Mouse (Mus musculus): ENCODE results near the gene Slc35a1.
"Not testable (repeated sequence)": the region's sequence is repeated elsewhere in the genome, so short reads cannot be mapped to it uniquely, and the experiment has no call there.

Gene Slc35a1

DNA sequence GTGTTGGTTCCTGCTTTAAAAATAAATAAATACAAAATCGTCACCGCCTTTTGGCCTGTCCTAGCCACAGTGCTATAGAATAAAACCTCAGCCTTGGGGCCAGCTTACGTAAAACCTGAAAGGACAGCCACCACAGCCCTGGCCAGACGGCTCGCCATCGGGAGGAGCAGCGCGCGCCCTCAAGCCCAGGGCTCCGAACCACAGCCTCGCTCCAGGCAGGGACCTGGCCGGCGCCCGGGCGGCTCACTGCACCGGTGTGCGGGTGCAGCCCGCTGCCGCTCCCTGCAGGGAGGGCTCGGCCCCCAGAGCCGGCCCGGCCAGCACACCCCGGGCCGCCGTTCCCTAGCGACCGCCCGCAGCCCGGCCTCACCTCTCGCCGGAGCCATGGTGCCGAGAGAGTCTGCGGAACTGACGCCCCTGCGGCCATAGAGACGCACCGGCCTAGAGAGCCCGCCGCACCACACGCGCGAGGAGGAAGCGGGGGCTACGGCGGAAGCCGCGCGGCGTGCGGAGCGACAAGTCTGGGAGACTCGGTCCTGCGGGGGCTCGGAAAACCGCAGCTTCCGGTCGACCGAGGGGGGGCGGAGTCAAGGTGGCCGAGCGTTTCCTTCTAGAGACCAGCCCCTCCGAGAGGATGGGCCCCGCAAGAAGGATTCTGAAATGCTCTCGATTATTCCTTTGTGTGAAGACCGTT lies at the start of gene Slc35a1:
Slc35a1 (minus strand) TSS at position 565 of the 694 bp plus-strand sequence.
- DNase-seq = peak; percentile 90 to 92

GRCm38 (mm10) chr4:34734461-34734860 lies 47.2 kb upstream of the Slc35a1 start:
- no peak for DNase-seq

GRCm38 (mm10) chr4:34733415-34733814 lies 46.2 kb upstream of the Slc35a1 start:
- not testable (repeated sequence) for DNase-seq

GRCm38 (mm10) chr4:34729851-34730341 lies 42.7 kb upstream of the Slc35a1 start, which contains the start of gene Cfap206:
Cfap206 (minus strand) TSS chr4:34730206.
- DNase-seq = peak; percentile 15 to 32

GRCm38 (mm10) chr4:34725710-34726109 lies 38.5 kb upstream of the Slc35a1 start:
- DNase-seq = not testable (repeated sequence)

- DNase-seq = no peak
These were observed 37.1 kb upstream of the Slc35a1 start for GRCm38 (mm10) chr4:34724306-34724705.

- no peak for DNase-seq
These were observed 35.9 kb upstream of the Slc35a1 start for GRCm38 (mm10) chr4:34723186-34723585.

GRCm38 (mm10) chr4:34720127-34720895 lies 33.1 kb upstream of the Slc35a1 start:
- no peak for DNase-seq

DNA sequence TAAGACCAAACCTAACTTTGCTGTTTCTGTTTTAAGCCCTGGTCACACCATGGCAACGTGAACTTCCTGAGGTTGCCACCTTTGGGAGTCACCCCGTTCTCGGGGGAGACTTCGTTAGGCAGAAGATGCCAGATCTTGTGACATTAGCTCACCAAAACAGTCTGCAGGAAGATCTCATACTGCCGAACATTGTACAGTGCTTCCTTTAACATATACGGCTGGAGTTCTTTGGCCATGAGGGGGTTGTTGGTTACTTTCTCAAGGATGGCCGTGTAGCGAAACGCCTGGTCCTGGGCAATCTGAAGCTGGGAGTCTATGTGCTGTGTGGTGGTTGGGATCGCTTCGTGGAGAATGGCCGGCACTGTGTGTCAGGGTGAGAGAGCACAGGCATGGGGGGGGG lies 32.2 kb upstream of the Slc35a1 start:
- no peak for DNase-seq

DNA sequence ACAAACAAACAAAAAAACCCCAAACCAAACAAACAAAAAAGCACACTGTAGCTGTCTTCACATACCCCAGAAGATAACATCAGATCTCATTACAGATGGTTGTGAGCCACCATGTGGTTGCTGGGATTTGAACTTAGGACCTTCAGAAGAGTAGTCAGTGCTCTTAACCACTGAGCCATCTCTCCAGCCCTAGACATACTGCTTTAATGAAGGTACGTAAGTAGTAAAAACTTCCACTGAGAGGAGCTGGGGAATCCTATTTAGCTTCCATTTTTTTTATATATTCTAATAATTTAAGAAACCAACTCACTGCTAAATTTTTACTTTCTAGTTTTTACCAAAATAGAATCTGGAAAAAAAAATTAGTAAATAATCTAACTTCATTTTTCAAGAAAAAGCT lies 27.8 kb upstream of the Slc35a1 start:
- no peak for DNase-seq

GRCm38 (mm10) chr4:34708127-34708526 lies 20.9 kb upstream of the Slc35a1 start:
- no peak for DNase-seq

- no peak for DNase-seq
These were observed 20.0 kb upstream of the Slc35a1 start for GRCm38 (mm10) chr4:34707248-34707647.

DNA sequence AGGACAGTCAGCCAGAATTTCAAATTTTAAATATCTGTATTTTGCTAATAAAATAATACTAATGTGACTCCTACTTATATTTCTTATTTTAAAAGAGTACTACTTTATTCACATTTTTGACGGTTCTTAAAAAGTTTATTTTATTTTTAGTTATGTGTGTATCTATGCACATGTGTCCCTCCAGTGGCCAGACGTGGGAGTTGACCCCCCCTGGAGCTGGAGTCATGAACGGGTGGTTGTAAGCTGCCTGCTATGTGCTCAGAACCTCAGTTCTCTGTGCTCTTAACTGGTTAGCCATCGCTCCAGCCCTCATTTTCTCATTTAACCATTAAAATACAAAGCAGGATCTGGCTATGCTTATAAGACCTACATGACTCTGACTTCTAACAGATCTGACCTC lies 15.8 kb upstream of the Slc35a1 start:
- no peak for DNase-seq

DNA sequence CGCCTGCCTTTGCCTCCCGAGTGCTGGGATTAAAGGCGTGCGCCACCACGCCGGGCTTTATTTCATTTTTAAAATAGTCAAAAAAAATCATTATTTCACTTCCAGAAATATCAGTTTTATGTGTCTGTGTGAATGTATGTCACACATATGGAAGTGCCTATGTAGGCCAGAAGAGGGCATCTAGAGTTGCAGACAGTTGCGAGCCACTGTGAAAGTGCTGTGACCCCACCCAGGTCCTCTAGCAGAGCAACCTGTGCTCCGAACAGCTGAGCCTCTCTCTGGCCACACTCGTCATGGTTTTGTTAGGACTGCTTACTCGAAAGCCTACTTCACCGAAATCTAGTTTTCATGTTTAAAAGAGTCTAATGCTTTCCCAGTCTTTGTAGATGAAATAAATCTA lies 15.0 kb upstream of the Slc35a1 start:
- no peak for DNase-seq

DNA sequence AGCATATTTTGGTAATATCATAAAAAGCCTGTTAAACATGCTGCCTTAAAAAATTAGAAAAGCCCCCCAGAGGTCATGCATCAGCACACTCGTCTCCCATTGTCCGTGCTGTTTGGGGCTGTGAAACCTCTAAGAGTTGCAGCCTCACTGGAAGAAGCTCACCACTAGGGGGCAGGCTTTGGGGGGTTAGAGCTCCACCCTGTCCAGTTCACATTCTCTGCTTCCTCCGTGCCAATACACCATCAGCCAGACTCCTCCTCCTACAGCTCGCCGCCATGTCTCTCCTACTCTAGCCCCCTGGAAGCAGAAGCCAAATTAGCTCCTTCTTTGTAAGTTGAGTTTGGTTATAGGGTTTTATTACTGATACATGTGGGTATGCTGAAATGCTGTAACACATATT lies 14.3 kb upstream of the Slc35a1 start:
- DNase-seq = peak; percentile 25 to 65

- DNase-seq = no peak
These were observed 783 bp upstream of the Slc35a1 start for GRCm38 (mm10) chr4:34688021-34688420.

- DNase-seq = no peak
These were observed 6.7 kb downstream of the Slc35a1 start for GRCm38 (mm10) chr4:34680530-34680929.

- DNase-seq = no peak
These were observed 13.5 kb downstream of the Slc35a1 start for GRCm38 (mm10) chr4:34673721-34674120.

DNA sequence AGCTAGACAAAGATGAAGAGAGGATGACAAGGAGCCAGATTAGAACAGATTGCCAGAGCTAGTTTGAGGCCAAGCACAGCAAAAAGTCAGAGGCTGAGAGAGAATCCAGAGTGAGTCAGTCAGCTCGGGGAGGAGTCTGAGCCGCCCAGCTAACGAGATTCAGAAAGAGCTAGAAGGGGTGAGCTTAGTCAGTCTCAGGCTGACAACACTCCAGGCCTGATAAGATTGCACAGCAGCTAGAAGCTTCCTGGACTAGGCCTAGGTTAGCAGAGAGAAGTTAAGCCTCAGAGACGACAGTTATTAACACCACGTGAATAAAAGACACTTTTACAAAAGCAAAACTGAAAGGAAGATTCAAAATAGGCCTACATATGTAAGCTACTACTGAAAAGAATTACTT lies 19.3 kb downstream of the Slc35a1 start:
- no peak for DNase-seq

GRCm38 (mm10) chr4:34661927-34662326 lies 25.3 kb downstream of the Slc35a1 start:
- DNase-seq = no peak

DNA sequence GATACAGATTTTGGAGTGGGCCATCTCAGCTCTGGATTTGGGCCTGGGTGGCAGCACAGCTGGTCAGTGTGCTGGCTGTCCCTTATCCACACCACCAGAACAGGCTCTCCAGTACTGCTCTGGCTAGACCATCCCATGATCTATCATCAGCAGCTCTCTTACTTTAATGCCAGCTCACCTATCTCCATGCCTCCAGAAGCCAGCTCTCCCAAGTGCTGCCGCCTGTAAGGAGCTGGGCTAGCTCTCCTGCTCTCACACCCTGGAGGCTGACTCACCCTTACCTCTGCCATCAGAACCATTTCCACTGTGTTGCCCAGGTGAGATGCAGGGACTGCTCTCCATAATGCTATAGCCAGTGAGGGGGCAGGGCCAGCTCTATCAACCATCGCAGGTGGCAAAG lies 25.7 kb downstream of the Slc35a1 start:
- DNase-seq = no peak

- DNase-seq = no peak
These were observed 28.2 kb downstream of the Slc35a1 start for GRCm38 (mm10) chr4:34659012-34659411.

DNA sequence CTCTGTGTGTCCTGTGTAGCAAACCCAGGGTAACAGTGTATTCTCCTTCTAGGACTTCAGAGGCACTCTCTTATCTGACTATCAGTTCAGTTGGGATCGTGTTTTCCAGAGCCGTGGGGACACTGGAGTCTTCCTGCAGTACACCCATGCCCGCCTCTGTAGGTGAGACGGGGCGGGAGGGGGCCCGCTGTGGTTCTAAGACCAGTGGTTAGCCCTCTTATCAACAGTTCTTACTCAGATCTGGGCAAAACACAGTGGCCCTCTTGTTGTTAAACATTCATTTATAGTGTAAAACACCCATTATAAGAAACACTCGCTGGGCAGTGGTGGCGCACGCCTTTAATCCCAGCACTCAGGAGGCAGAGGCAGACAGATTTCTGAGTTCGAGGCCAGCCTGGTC lies 31.1 kb downstream of the Slc35a1 start:
- DNase-seq = no peak

DNA sequence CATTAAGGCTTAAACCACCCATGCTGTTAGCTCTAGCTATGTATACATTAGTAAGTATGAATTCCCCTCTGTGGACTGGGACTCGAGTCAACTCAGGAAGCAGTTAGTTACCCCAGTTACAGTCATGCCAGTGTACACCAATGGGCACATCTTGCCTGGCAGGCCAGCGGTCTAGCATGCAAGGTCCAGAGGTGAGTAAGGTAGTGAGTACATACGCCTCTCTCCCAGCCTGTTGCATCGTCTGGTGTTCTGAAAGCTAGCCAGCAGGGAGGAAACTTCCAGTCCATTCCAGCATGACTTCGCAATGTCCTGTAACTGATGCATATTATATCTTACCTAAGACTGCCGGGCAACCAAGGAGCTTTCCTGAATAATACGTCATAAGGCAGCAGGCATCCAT lies 34.1 kb downstream of the Slc35a1 start:
- DNase-seq = no peak
